Mouse (Mus musculus): ENCODE data around the gene Atg101.

DNA sequence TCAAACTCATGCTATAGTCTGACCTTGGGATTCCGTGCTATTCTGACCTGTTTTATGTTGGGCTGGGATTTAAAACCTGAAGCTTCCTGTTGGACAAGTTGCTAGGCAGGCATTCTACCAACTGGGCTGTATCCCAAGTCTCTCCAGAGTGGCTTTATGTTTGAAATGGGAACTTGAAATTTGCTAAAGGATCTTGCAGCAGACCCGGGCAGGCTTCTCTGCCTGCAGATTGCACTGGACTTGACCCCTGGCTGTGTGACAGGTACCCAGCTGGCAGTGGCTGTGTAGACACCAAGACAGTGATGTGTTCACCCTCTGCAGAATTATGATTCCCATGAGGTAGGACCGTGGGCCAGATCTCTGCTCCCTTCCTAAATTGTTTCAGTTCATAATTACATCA lies 7.9 kb downstream of the Atg101 start:
- TF ChIP-seq TCF3 (IDR thresholded peaks at IDR 0.05; ENCODE audit: insufficient read length, low read depth) = no peak
- no peak for TF ChIP-seq USF1 (IDR thresholded peaks at IDR 0.05; ENCODE audit: low read depth)
- no peak for TF ChIP-seq POLR2AphosphoS2 (IDR thresholded peaks at IDR 0.05; ENCODE audit: insufficient read length, low read depth)
